Mouse (Mus musculus) E14TG2a.4 (cell line): ENCODE data around the gene Ccdc60.

Experiments
- CTCF ChIP-seq: conservative IDR thresholded peaks from 2 replicates; pipeline ENCODE4 v1.5.1; 2014; ENCODE audit warnings: low read length
- NANOG ChIP-seq: IDR thresholded peaks from 2 replicates; pipeline ENCODE4 v1.6.1; 2014; ENCODE audit warnings: borderline replicate concordance, low read length, mixed read lengths

- TF ChIP-seq CTCF (no peak), NANOG (no peak)
These were observed 144.1 kb downstream of the Ccdc60 start for GRCm38 (mm10) chr5:116144711-116145110.
